Mouse (Mus musculus) embryonic facial prominence, embryonic 13.5 days (tissue): ENCODE data around the gene Ifi27. TPM values are rescaled to one million over a fixed set of nuclear protein-coding genes. Genes with fewer than 3 reads are reported as not detected.
A peak's percentile ranks its signal among the peaks of the same experiment; 100 is the strongest.

Source experiments
- ATAC-seq: fragments of 200-750 bp; cut with Nextera tagmentation; 2 replicates; pipeline ENCODE4 v1.8.0; 2017; ENCODE audit warnings: low read depth; ENCODE audit not compliant: insufficient number of reproducible peaks, insufficient read depth, low FRiP score, low TSS enrichment
- H3K27ac ChIP-seq: fragments of 300-500 bp; sonication (generic); 2 replicates; pipeline ENCODE4 v1.5.1; 2015; ENCODE audit warnings: moderate library complexity, mild to moderate bottlenecking, inconsistent platforms
- H3K27me3 ChIP-seq: fragments of 300-500 bp; sonication (generic); 2 replicates; pipeline ENCODE4 v1.6.1; 2015; ENCODE audit warnings: mild to moderate bottlenecking, inconsistent platforms
- H3K36me3 ChIP-seq: fragments of 300-500 bp; sonication (generic); 2 replicates; pipeline ENCODE4 v1.6.1; 2015; ENCODE audit warnings: mild to moderate bottlenecking, inconsistent platforms
- H3K4me1 ChIP-seq: fragments of 300-500 bp; sonication (generic); 2 replicates; pipeline ENCODE4 v1.6.1; 2015; ENCODE audit warnings: inconsistent platforms
- H3K4me2 ChIP-seq: fragments of 300-500 bp; sonication (generic); 2 replicates; pipeline ENCODE4 v1.6.1; 2015; ENCODE audit warnings: moderate library complexity, mild to moderate bottlenecking, inconsistent platforms
- H3K4me3 ChIP-seq: fragments of 300-500 bp; sonication (generic); 2 replicates; pipeline ENCODE4 v1.5.1; 2015; ENCODE audit warnings: mild to moderate bottlenecking, inconsistent platforms
- H3K9ac ChIP-seq: fragments of 300-500 bp; sonication (generic); 2 replicates; pipeline ENCODE4 v1.6.1; 2015; ENCODE audit warnings: mild to moderate bottlenecking, inconsistent platforms
- H3K9me3 ChIP-seq: fragments of 300-500 bp; sonication (generic); 2 replicates; pipeline ENCODE4 v1.6.1; 2016; ENCODE audit warnings: inconsistent platforms
- WGBS: fragments of 180-500 bp; shearing (Covaris S2); methylation state at CpG from one replicate; pipeline ENCODE4 v1.1.7; 2015; ENCODE audit warnings: mixed read lengths; 5-methylcytosine and 5-hydroxymethylcytosine counted together
- polyA plus RNA-seq: library from polyadenylated mRNA; unstranded; fragments of >200 nt; fragmentation: Nextera tagmentation; extraction: Ambion mirVana; gene quantifications from 2 replicates; pipeline ENCODE4 v1.2.1, GENCODE M21; 2015

The Ifi27 gene
- 37.9 and 41.2 TPM in 2 replicates for polyA plus RNA-seq

GRCm38 (mm10) chr12:103433986-103434731 lies at the start of gene Ifi27:
Gene Ifi27 (plus strand): TSS chr12:103434211.
- H3K4me2 ChIP-seq: peak within 1 kb of the TSS; percentile 40
- no peaks in the 10 kb centered on the region for H3K36me3 ChIP-seq
- peak within 1 kb of the TSS; percentile 26 for H3K4me3 ChIP-seq
- H3K27ac ChIP-seq: peak within 1 kb of the TSS; percentile 34; the same call in 1 of the 2 replicates
- H3K4me1 ChIP-seq: no peaks in the 10 kb centered on the region
- no peaks in the 10 kb centered on the region for H3K9me3 ChIP-seq
- no peaks in the 10 kb centered on the region for H3K27me3 ChIP-seq
- peak; percentile 75; the same call in 1 of the 2 replicates for ATAC-seq
- H3K9ac ChIP-seq: no peak within 1 kb of the TSS
- WGBS: 54% methylated on average over 8 of the region's 8 CpGs

- peak within 1 kb of the TSS; percentile 79 for H3K4me3 ChIP-seq
- WGBS: under 1% methylated on average over 57 of the region's 58 CpGs
- H3K9ac ChIP-seq: peak within 1 kb of the TSS; percentile 92
- no peaks in the 10 kb centered on the region for H3K27me3 ChIP-seq
- peaks cover 14% of the 10 kb centered on the region for H3K4me1 ChIP-seq
- H3K9me3 ChIP-seq: no peaks in the 10 kb centered on the region
- peak within 1 kb of the TSS; percentile 81 for H3K4me2 ChIP-seq
- no peak within 1 kb of the TSS; the same call in 1 of the 2 replicates for H3K27ac ChIP-seq
- H3K36me3 ChIP-seq: no peaks in the 10 kb centered on the region
- peak; percentile 95 for ATAC-seq
Measured at GRCm38 (mm10) chr12:103388505-103389347, 45.3 kb upstream of the Ifi27 start, which contains the start of gene Otub2. Gene Otub2 (plus strand): TSS chr12:103388682.

- WGBS: 65% methylated on average over 2 of the region's 2 CpGs
- Histone ChIP-seq H3K4me2 (peak overlapping the region; percentile 81), H3K4me1 (peaks cover 14% of the 10 kb centered on the region), H3K27me3 (no peaks in the 10 kb centered on the region), H3K36me3 (no peaks in the 10 kb centered on the region), H3K4me3 (peak overlapping the region; percentile 79), H3K9ac (peak overlapping the region; percentile 92), H3K27ac (no peak overlapping the region), H3K9me3 (no peaks in the 10 kb centered on the region)
- no peak for ATAC-seq
Measured at GRCm38 (mm10) chr12:103389348-103389727, 44.7 kb upstream of the Ifi27 start.

- WGBS: 76% methylated on average over 4 of the region's 4 CpGs
- ATAC-seq: no peak
- Histone ChIP-seq H3K4me2 (peak overlapping the region; percentile 81; the same call in 1 of the 2 replicates), H3K27ac (no peak overlapping the region), H3K36me3 (no peaks in the 10 kb centered on the region), H3K4me3 (no peak overlapping the region), H3K4me1 (peaks cover 14% of the 10 kb centered on the region), H3K9me3 (no peaks in the 10 kb centered on the region), H3K27me3 (no peaks in the 10 kb centered on the region), H3K9ac (peak overlapping the region; percentile 32; the same call in 1 of the 2 replicates)
Measured at GRCm38 (mm10) chr12:103389982-103390381, 44.0 kb upstream of the Ifi27 start.

GRCm38 (mm10) chr12:103391098-103391497 lies 42.9 kb upstream of the Ifi27 start:
- peak overlapping the region; percentile 27; the same call in 1 of the 2 replicates for H3K9ac ChIP-seq

GRCm38 (mm10) chr12:103393528-103393927 lies 40.5 kb upstream of the Ifi27 start:
- WGBS: 61% methylated on average over 6 of the region's 6 CpGs
- no peaks in the 10 kb centered on the region for H3K36me3 ChIP-seq
- H3K9ac ChIP-seq: no peak overlapping the region
- no peak overlapping the region for H3K4me2 ChIP-seq
- H3K27ac ChIP-seq: no peak overlapping the region
- H3K4me3 ChIP-seq: no peak overlapping the region
- no peak for ATAC-seq
- no peaks in the 10 kb centered on the region for H3K27me3 ChIP-seq
- H3K9me3 ChIP-seq: no peaks in the 10 kb centered on the region
- H3K4me1 ChIP-seq: peaks cover 20% of the 10 kb centered on the region

More at GRCm38 (mm10) chr12:103391098-103391497, 42.9 kb upstream of the Ifi27 start:
- Histone ChIP-seq H3K4me2 (no peak overlapping the region), H3K27me3 (no peaks in the 10 kb centered on the region), H3K9me3 (no peaks in the 10 kb centered on the region), H3K4me1 (peaks cover 14% of the 10 kb centered on the region), H3K4me3 (no peak overlapping the region), H3K27ac (no peak overlapping the region), H3K36me3 (no peaks in the 10 kb centered on the region)
- WGBS: 83% methylated on average over 7 of the region's 7 CpGs
- no peak for ATAC-seq

GRCm38 (mm10) chr12:103395486-103396275 lies 38.3 kb upstream of the Ifi27 start:
- H3K9ac ChIP-seq: no peak overlapping the region
- H3K27ac ChIP-seq: no peak overlapping the region
- WGBS: 81% methylated on average over 12 of the region's 12 CpGs
- H3K4me1 ChIP-seq: peaks cover 6% of the 10 kb centered on the region
- H3K4me2 ChIP-seq: no peak overlapping the region
- ATAC-seq: no peak
- H3K9me3 ChIP-seq: no peaks in the 10 kb centered on the region
- no peak overlapping the region for H3K4me3 ChIP-seq
- H3K27me3 ChIP-seq: no peaks in the 10 kb centered on the region
- H3K36me3 ChIP-seq: 0 out of 2 replicates have a peak, but pooled peaks cover 4% of the 10 kb centered on the region

GRCm38 (mm10) chr12:103396751-103397150 lies 37.3 kb upstream of the Ifi27 start:
- Histone ChIP-seq H3K9me3 (no peaks in the 10 kb centered on the region), H3K36me3 (peaks cover 13% of the 10 kb centered on the region; the same call in 1 of the 2 replicates), H3K4me1 (peaks cover 6% of the 10 kb centered on the region), H3K4me2 (no peak overlapping the region), H3K9ac (no peak overlapping the region), H3K27ac (no peak overlapping the region), H3K4me3 (no peak overlapping the region), H3K27me3 (no peaks in the 10 kb centered on the region)
- WGBS: 51% methylated on average over 7 of the region's 7 CpGs
- ATAC-seq: no peak

- Histone ChIP-seq H3K27ac (no peak overlapping the region), H3K36me3 (peaks cover 81% of the 10 kb centered on the region), H3K4me2 (no peak overlapping the region), H3K4me1 (no peaks in the 10 kb centered on the region), H3K9me3 (no peaks in the 10 kb centered on the region), H3K27me3 (no peaks in the 10 kb centered on the region), H3K9ac (no peak overlapping the region), H3K4me3 (no peak overlapping the region)
- 88% methylated on average over 18 of the region's 18 CpGs for whole genome bisulfite sequencing
- no peak for ATAC-seq
Measured at GRCm38 (mm10) chr12:103404131-103404530, 29.9 kb upstream of the Ifi27 start.

- Histone ChIP-seq H3K4me1 (no peaks in the 10 kb centered on the region), H3K36me3 (peaks cover 98% of the 10 kb centered on the region), H3K27ac (no peak within 1 kb of the TSS), H3K9me3 (no peaks in the 10 kb centered on the region), H3K27me3 (no peaks in the 10 kb centered on the region), H3K4me3 (no peak within 1 kb of the TSS), H3K4me2 (no peak within 1 kb of the TSS), H3K9ac (no peak within 1 kb of the TSS)
- ATAC-seq: no peak
- WGBS: 96% methylated on average over 4 of the region's 4 CpGs
Measured at GRCm38 (mm10) chr12:103407720-103408119, 26.3 kb upstream of the Ifi27 start, which contains the start of gene 9330161L09Rik. Gene 9330161L09Rik (minus strand): TSS chr12:103407820.

GRCm38 (mm10) chr12:103408144-103408543 lies 25.9 kb upstream of the Ifi27 start:
- Histone ChIP-seq H3K27ac (no peak overlapping the region), H3K9ac (no peak overlapping the region), H3K4me2 (no peak overlapping the region), H3K9me3 (no peaks in the 10 kb centered on the region), H3K36me3 (peaks cover 98% of the 10 kb centered on the region), H3K27me3 (no peaks in the 10 kb centered on the region), H3K4me1 (no peaks in the 10 kb centered on the region), H3K4me3 (no peak overlapping the region)
- ATAC-seq: no peak
- 94% methylated on average over 10 of the region's 10 CpGs for WGBS
